Mouse (Mus musculus) inflammation-experienced regulatory T-cells, adult 6 months (primary cell): ENCODE data around the gene Tmsb10. TPM values are rescaled to one million over a fixed set of nuclear protein-coding genes. Genes with fewer than 3 reads are reported as not detected.

Experiments
- polyA plus RNA-seq, 3 experiments: library from polyadenylated mRNA; unstranded; fragments of 100-300 nt; shearing (Covaris generic); gene quantifications; one replicate each; pipeline ENCODE4 v1.2.1; 2017

The Tmsb10 gene
- polyA plus RNA-seq, 3 experiments from 2014 or later = 4,108 to 4,357 (median 4,244) TPM

Other genes with a start within 250 kb of the Tmsb10 start
- 1 to 10 TPM in 1 of 3 experiments, under 1 TPM in 2; 0.24 to 1.2 (median 0.78) TPM for gene Tcf7l1, start 169.5 kb downstream of the Tmsb10 start, polyA plus RNA-seq
- 10 to 100 TPM in 2 of 3 experiments, 1 to 10 TPM in 1; 9.1 to 12.5 (median 10.3) TPM for gene Kcmf1, start 58.8 kb downstream of the Tmsb10 start, polyA plus RNA-seq